Mouse (Mus musculus): ENCODE results near the gene Atp1b1.

DNA sequence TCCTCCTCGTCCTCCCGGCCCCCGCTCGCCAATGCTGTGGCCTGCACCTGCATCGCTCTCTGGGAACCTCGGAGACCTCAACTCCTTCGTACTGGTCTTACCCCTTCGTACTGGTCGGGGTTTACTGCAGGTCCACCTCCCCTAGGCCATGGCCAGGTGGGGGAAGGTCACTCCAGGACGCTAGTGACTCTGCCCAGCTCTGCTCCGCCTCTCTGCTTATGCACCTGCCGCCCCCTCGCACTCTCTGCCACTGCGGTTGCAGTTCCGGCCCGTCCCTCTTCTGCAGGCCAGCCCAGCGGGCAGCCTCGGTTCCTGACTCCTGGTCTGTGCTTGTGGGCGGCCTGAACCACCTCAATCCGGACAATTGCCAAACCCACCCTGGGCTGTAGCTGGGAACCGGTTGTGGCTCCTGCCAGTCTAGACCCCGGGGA is 481 bp upstream of the Atp1b1 start:
- TF ChIP-seq TAL1 (IDR thresholded peaks at IDR 0.05; ENCODE audit: low read length) (no peak), CTCF (IDR thresholded peaks at IDR 0.05 in 2 of 3, conservative IDR thresholded peaks at IDR 0.05 in 1 of 3; ENCODE audit: control insufficient read depth in 1 of 3, insufficient read depth in 1 of 3, low read depth in 2 of 3, low read length in 3 of 3, poor library complexity in 1 of 3, severe bottlenecking in 1 of 3) (no peak)

Data from MEL (cell line).